Mouse (Mus musculus) liver, postnatal 0 days (tissue): ENCODE measurements around the gene Toporsl.

Experiments used
- CTCF ChIP-seq: sonication (generic); IDR thresholded peaks from 2 replicates; pipeline ENCODE4 v1.5.1; 2016; ENCODE audit warnings: antibody characterized with exemption, low read depth
- EP300 ChIP-seq: IDR thresholded peaks from 2 replicates; pipeline ENCODE4 v1.6.1; 2016; ENCODE audit warnings: antibody characterized with exemption, low read depth, mild to moderate bottlenecking

DNA sequence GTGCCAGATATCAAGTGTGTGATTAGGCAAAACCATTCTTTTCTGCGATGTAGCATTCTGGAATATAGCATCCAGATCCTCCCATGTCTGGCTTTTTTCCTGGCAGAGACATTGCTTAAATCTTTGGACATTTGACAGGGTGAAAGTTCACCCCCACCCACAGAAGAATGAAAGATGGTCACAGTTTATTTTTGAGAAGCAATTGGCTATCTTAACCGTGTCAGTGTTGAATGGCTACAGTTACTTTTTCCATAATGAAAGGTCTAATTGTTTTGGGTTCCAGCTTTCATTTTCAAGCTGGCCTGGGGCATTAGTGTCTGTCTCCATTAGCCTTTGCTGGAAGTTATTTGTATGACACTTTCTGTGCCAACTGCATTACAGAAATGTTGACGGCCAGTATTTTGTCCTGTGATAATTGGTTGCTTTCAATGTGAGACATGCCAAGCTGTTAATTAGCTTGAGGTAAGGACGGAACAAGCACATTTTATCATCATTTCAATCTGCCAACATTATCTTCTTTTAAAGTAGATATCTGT, 2.2 kb upstream of the Toporsl start:
- TF ChIP-seq CTCF (no peak), EP300 (no peak)
